Mouse (Mus musculus) monocyte, adult 5-6 weeks (primary cell): Measurements from ENCODE around the gene Zfp866. TPM values are rescaled to one million over a fixed set of nuclear protein-coding genes. Genes with fewer than 3 reads are reported as not detected.

Experiments used
- ATAC-seq: fragments of 153-309, 156-312 bp; replicated peaks from 2 replicates; pipeline ENCODE4 v1.8.0; 2017; ENCODE audit warnings: mild to moderate bottlenecking; ENCODE audit not compliant: low TSS enrichment, insufficient number of reproducible peaks, severe bottlenecking, poor library complexity, low FRiP score
- total RNA-seq: library from RNA; stranded (forward); fragments of 200-1000, 200-491, 200-594 nt; gene quantifications from 3 replicates; pipeline ENCODE4 v1.2.3, GENCODE M21; 2017

The Zfp866 gene
- total RNA-seq, 1 experiment from 2014 or later, result 32.0 TPM

DNA sequence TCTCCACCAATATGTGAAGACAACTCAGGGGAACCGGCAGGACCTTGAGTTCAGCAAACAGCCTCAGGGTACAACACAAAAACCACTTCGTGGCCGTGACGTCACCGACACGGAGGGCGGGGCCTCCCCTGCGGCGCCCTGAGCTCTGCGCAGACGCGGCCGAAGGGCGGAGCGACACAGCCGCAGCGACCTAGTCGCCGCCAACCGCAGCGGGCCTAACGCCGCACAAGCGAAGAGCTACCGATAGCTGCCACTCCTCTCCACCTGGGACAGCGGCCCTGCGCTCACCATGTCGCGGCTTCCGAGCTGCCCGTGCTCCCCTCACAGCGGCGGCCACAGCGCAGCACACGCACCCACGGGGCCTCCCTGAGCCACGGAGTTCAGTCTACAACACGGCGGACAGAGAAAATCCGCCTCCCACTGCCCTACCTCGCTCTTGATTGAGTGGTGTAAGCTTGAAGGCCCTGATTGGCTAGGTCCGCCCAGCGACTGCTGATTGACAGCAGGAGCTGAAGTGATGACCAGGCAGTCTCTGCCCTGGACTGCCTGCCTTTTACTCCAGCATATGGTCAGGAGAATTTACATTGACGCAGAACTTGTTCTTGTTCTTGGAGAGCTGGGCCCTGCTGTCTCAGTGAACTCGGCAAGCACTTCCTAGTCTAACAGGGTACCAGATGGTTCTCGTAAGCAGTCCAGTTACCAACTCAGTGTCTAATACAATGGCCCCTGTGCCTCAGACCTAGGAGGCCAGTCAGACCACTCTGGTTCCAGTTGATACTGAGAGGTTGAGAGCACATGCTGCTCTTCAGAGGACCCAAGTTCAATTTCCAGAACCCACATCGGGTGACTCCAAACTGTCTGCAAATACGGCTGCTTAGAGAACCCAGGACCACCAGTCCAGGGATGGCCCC lies 41.2 kb downstream of the Zfp866 start, which contains the start of gene Zfp963:
TSS of gene Zfp963 (minus strand) at position 427 of the 911 bp plus-strand sequence.
- peak; percentile 97 for ATAC-seq

DNA sequence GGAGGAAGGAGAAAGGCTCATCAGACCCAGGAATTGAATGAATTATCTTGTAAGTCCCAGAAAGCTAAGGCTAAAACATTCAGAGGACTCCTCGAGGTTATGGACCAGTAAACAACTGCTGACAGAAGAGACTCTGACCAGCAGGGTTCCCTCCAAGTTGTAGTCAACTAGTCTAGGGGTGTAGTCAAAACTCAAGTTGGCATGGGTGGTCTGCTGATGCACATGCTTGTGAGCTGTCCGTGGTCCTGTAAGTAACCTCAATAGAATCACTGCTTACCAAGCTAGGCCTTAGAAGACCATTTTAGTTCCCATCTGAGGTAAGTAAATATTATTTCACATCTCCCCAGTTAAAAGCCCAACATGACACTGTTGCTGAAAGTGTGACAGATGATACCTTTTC lies 49.7 kb downstream of the Zfp866 start:
- ATAC-seq, result no peak

DNA sequence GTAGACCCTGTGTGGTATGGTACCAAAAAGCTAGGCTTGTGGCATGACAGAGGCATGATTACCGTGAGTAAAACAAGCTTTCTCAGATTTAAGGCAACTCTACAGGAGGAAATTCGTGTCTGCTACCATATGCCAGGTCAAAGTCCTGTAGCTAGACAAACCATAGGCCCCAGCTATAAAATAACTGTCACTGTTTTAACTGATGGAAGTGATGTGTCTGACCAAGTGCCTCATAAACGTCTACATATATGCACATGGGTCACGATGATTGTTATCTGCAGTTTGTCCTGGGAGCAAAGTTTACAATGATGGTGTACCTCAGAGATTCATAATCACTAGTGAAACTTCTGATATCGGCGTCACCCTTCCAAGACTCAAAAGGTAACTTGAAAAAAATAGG lies 50.2 kb downstream of the Zfp866 start:
- no peak for ATAC-seq

DNA sequence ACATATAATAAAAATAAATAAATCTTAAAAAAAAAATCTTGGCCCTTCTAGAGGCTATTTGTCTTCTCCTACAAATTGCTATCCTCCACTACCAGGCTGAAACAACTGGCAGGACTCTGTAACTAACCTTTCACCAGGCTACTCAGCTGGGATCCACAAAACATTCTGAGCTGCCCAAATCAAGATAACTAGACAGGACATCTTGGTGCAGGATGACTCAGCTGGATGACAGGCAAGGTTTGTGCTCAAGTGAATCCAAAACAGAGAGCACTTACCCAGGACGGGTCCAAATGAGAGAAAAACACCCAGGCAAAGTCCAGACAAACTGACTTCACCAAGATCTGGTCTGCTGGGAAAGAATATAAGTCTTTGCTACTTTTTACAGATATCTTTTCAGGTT lies 55.5 kb downstream of the Zfp866 start:
- ATAC-seq, result no peak

DNA sequence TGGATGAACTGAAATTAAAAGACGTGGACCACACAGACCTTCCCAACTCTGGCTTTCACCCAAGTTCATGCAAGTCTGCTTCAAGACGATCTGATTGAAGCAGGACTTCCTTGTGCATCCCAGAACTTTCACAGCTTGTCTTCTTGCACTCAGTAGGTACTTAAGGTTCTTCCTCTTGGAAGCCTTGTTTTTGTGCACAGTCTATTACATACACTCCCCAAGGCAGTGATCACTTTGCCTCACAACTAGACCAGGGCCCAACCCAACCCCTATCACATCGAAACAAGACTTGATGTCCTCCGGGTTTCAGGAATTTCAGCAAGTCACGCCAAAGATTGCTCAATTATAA lies 73.8 kb downstream of the Zfp866 start:
- ATAC-seq, result 0 out of 2 replicates have a peak, but pooled peaks have one; percentile 0

DNA sequence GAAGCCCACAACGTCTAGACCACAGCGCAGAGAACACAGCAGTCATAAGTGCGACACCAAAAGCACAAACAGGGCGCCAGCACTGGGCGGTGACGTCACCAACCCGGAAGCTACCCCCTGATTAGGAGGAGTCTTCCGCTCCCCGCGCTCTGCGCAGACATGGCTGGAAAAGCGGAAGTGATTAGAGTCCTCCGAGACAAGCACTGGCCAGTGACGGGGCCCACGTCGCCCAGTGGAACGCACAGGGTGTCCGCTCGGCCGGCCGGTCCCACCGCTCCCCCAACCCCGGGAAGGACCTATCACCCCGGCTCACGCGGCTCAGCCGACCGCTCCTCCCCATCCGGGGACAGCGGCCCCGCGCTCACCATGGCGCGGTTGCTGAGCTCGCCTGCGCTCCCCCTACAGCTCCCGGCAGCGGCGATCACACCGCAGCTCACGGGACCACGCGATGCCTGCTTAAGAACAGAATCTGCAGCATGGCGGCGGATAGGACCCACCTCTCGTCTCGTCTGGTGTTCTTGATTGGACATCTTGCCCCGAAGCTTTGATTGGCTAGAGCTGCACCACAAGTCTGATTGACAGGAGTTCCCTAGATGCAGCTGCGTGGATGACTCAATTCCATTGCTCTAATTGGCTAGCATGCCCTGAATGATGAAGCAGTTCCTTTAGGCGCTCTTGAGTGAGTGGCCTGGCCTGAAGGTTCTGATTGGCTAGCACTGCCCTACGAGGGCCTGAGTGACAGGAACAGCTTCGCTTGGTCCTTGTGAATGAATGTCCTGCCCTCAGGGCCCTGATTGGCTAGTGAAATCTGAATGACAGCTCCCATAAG lies 74.4 kb downstream of the Zfp866 start:
- ATAC-seq, result peak; percentile 97

DNA sequence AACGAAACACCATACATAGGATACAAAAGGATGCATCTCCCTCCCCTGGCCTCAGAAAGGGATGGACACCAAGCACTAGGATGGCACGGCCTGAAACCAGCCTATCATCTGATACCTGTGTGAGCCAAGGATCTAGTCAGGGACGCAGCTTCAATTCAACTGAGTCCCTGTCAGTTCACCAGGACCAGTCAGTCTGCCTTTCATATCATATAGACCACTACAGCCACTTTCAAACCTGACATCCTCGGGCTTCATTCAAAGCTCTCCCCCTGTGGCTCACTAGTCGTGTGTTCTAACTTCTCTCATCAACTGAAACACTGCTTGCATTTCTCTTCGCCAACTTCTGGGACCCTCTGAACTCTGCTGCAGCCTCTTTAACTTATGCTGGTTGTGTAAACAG lies 75.6 kb downstream of the Zfp866 start:
- no peak for ATAC-seq

DNA sequence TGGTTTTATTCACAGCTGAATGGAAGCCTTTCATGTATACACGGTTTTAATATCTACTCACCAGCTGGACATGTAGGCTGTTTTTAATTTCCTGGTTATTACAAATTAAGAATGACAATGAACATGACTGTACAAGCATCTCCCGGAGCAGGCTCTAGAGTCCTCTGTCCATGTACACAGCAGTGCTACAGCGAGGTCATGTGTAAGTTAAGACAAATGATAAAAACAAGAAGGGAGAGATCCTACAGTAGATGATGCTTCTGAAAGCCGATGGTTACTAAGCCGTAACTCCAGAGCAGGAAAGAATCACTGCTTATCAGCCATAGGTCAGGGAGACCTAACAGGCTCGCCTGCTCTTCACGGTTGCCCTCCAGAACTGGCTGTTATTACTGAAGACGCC lies 77.5 kb downstream of the Zfp866 start:
- no peak for ATAC-seq

Other genes starting within 250 kb of the Zfp866 start
- 25.9 to 37.5 TPM (median 28.9 TPM) in 3 replicates for gene Zfp868, start 165.6 kb downstream of the Zfp866 start, total RNA-seq
- 0.10 to 0.32 TPM in 2 of 3 replicates, not detected in the other for gene Zfp964, start 136.7 kb downstream of the Zfp866 start, total RNA-seq
- 68.4 to 82.0 TPM (median 80.1 TPM) in 3 replicates for gene Zfp869, start 80.5 kb downstream of the Zfp866 start, total RNA-seq
- 6.5 to 9.4 TPM (median 7.6 TPM) in 3 replicates for gene Zfp963, start 41.2 kb downstream of the Zfp866 start, total RNA-seq
- gene Gm20422, start 16.3 kb downstream of the Zfp866 start, total RNA-seq, result not detected in 3 replicates
- gene Atp13a1, start within 50 bp of the Zfp866 start, total RNA-seq, result 10.5 to 25.2 TPM (median 16.7 TPM) in 3 replicates
- gene Gmip, start 17.5 kb upstream of the Zfp866 start, total RNA-seq, result 112 to 186 TPM (median 157 TPM) in 3 replicates
- 0.11 to 2.0 TPM (median 0.48 TPM) in 3 replicates for gene Lpar2, start 31.3 kb upstream of the Zfp866 start, total RNA-seq
- gene Pbx4, start 41.3 kb upstream of the Zfp866 start, total RNA-seq, result 4.5 to 11.8 TPM (median 9.7 TPM) in 3 replicates
- not detected in 3 replicates for gene Cilp2, start 96.5 kb upstream of the Zfp866 start, total RNA-seq
- gene Tssk6, start 111.0 kb upstream of the Zfp866 start, total RNA-seq, result 0.95 to 1.6 TPM (median 1.1 TPM) in 3 replicates
- 91.2 to 131 TPM (median 108 TPM) in 3 replicates for gene Ndufa13, start 111.4 kb upstream of the Zfp866 start, total RNA-seq
- not detected in 3 replicates for gene Yjefn3, start 111.5 kb upstream of the Zfp866 start, total RNA-seq
- gene Gatad2a, start 205.2 kb upstream of the Zfp866 start, total RNA-seq, result 65.6 to 93.7 TPM (median 68.3 TPM) in 3 replicates